Mouse (Mus musculus) olfactory bulb, adult 2 months (tissue): ENCODE results near the gene Dlgap5. TPM values are rescaled to one million over a fixed set of nuclear protein-coding genes. Genes with fewer than 3 reads are reported as not detected.
"Not testable (repeated sequence)": the region's sequence is repeated elsewhere in the genome, so short reads cannot be mapped to it uniquely, and the experiment has no call there.

Source experiments
- H3K27ac ChIP-seq: fragments of 200-500 bp; 2 replicates; pipeline ENCODE4 v1.5.1; 2012; ENCODE audit warnings: low read depth, low read length; ENCODE audit not compliant: insufficient read depth
- H3K4me1 ChIP-seq: fragments of 200-500 bp; 2 replicates; pipeline ENCODE4 v1.6.1; 2012; ENCODE audit warnings: low read length; ENCODE audit not compliant: control insufficient read depth, insufficient read depth
- H3K4me3 ChIP-seq: fragments of 200-500 bp; 2 replicates; pipeline ENCODE4 v1.5.1; 2012; ENCODE audit warnings: mild to moderate bottlenecking, low read depth, low read length, moderate library complexity; ENCODE audit not compliant: insufficient read depth
- CTCF ChIP-seq: fragments of 200-500 bp; IDR thresholded peaks from 2 replicates; pipeline ENCODE4 v1.5.1; 2012; ENCODE audit warnings: low read depth, mild to moderate bottlenecking, low read length, moderate library complexity; ENCODE audit not compliant: insufficient read depth
- POLR2A ChIP-seq: fragments of 200-500 bp; IDR thresholded peaks from 2 replicates; pipeline ENCODE4 v1.6.1; 2012; ENCODE audit warnings: mild to moderate bottlenecking, low read depth, low read length, moderate library complexity; ENCODE audit not compliant: insufficient read depth
- WGBS: fragments of 180-500 bp; shearing (Covaris S2); methylation state at CpG from one replicate; pipeline ENCODE4 v1.1.7; 2018; 5-methylcytosine and 5-hydroxymethylcytosine counted together
- polyA plus RNA-seq: library from polyadenylated mRNA; stranded (reverse); fragments of >200 nt; gene quantifications from 2 replicates; pipeline ENCODE4 v1.2.4, GENCODE M21; 2012; ENCODE audit warnings: low replicate concordance; ENCODE audit not compliant: missing spikeins, insufficient read depth, insufficient read length

Dlgap5 gene
- not detected in 2 replicates for polyA plus RNA-seq

- TF ChIP-seq POLR2A (no peak), CTCF (no peak)
- Histone ChIP-seq H3K4me3 (peak within 1 kb of the TSS; percentile 47), H3K27ac (no peak within 1 kb of the TSS), H3K4me1 (no peaks in the 10 kb centered on the region)
- WGBS = under 1% methylated on average over 36 of the region's 36 CpGs
These were observed at the start of gene Dlgap5 for GRCm38 (mm10) chr14:47417775-47418665. Dlgap5 (minus strand) TSS chr14:47418407.

GRCm38 (mm10) chr14:47465468-47466175 lies 47.4 kb upstream of the Dlgap5 start:
- TF ChIP-seq CTCF (no peak), POLR2A (no peak)
- WGBS = 37% methylated on average over 7 of the region's 7 CpGs
- Histone ChIP-seq H3K27ac (no peak overlapping the region), H3K4me3 (no peak overlapping the region), H3K4me1 (peaks cover 6% of the 10 kb centered on the region)

GRCm38 (mm10) chr14:47464426-47464825 lies 46.2 kb upstream of the Dlgap5 start:
- 82% methylated on average over 10 of the region's 10 CpGs for WGBS
- H3K4me3 ChIP-seq = no peak overlapping the region
- TF ChIP-seq CTCF (no peak), POLR2A (no peak)

GRCm38 (mm10) chr14:47462877-47463460 lies 44.8 kb upstream of the Dlgap5 start:
- H3K4me1 ChIP-seq = peaks cover 6% of the 10 kb centered on the region
- WGBS = 83% methylated on average over 9 of the region's 9 CpGs
- TF ChIP-seq CTCF = no peak
- no peak for TF ChIP-seq POLR2A
- H3K4me3 ChIP-seq = no peak overlapping the region
- H3K27ac ChIP-seq = no peak overlapping the region

More at GRCm38 (mm10) chr14:47464426-47464825, 46.2 kb upstream of the Dlgap5 start:
- Histone ChIP-seq H3K4me1 (peaks cover 6% of the 10 kb centered on the region), H3K27ac (no peak overlapping the region)

- H3K4me3 ChIP-seq = no peak overlapping the region
- 79% methylated on average over 4 of the region's 4 CpGs for WGBS
These were observed 44.2 kb upstream of the Dlgap5 start for GRCm38 (mm10) chr14:47462453-47462852.

GRCm38 (mm10) chr14:47461997-47462396 lies 43.8 kb upstream of the Dlgap5 start:
- Histone ChIP-seq H3K4me3 (no peak overlapping the region), H3K27ac (no peak overlapping the region), H3K4me1 (peaks cover 6% of the 10 kb centered on the region)
- TF ChIP-seq CTCF = no peak
- no peak for TF ChIP-seq POLR2A
- 92% methylated on average over 8 of the region's 8 CpGs for WGBS

More at GRCm38 (mm10) chr14:47462453-47462852, 44.2 kb upstream of the Dlgap5 start:
- Histone ChIP-seq H3K4me1 (peaks cover 6% of the 10 kb centered on the region), H3K27ac (no peak overlapping the region)
- TF ChIP-seq CTCF = no peak
- TF ChIP-seq POLR2A = no peak

GRCm38 (mm10) chr14:47459556-47459955 lies 41.3 kb upstream of the Dlgap5 start:
- Histone ChIP-seq H3K4me3 (no peak overlapping the region), H3K4me1 (no peaks in the 10 kb centered on the region), H3K27ac (no peak overlapping the region)
- no peak for TF ChIP-seq POLR2A
- TF ChIP-seq CTCF = no peak
- 67% methylated on average over 4 of the region's 4 CpGs for WGBS

GRCm38 (mm10) chr14:47450121-47450520 lies 31.9 kb upstream of the Dlgap5 start, which contains the start of gene Fbxo34:
Fbxo34 (plus strand) TSS chr14:47450421.
- H3K27ac ChIP-seq, H3K4me3 ChIP-seq, H3K4me1 ChIP-seq: not testable (repeated sequence)
- 74% methylated on average over 3 of the region's 5 CpGs for WGBS
